Mouse (Mus musculus): ENCODE measurements at regions not wholly inside any gene's neighbourhood (a gene's known extent, or its start where the extent isn't known, plus 50 kb on each side); places are given as distances from the start of the nearest gene placed in this dataset.

- no peak for TF ChIP-seq CEBPB (IDR thresholded peaks at IDR 0.05; ENCODE audit: insufficient read depth, poor library complexity, severe bottlenecking)
- TF ChIP-seq POLR2A (IDR thresholded peaks at IDR 0.05; ENCODE audit: insufficient read length, low read depth) = no peak
- TF ChIP-seq MAX (IDR thresholded peaks at IDR 0.05; ENCODE audit: low read depth) = no peak
- no peak for TF ChIP-seq REST (IDR thresholded peaks at IDR 0.05; ENCODE audit: insufficient read depth, insufficient read length)
- no peak for TF ChIP-seq MYOG (IDR thresholded peaks at IDR 0.05; ENCODE audit: control insufficient read depth in 1 of 3, insufficient read depth in 1 of 3, insufficient read length in 2 of 3, low read depth in 2 of 3)
- TF ChIP-seq E2F4 (IDR thresholded peaks at IDR 0.05; ENCODE audit: insufficient read depth) = no peak
- TF ChIP-seq TCF12 (IDR thresholded peaks at IDR 0.05; ENCODE audit: insufficient read depth, poor library complexity, severe bottlenecking) = no peak
- TF ChIP-seq POLR2AphosphoS2 (IDR thresholded peaks at IDR 0.05; ENCODE audit: insufficient read length, low read depth) = no peak
- no peak for TF ChIP-seq MYOD1 (IDR thresholded peaks at IDR 0.05; ENCODE audit: control insufficient read depth in 1 of 3, insufficient read length in 2 of 3, low read depth in 2 of 3)
- TF ChIP-seq SRF (IDR thresholded peaks at IDR 0.05; ENCODE audit: control insufficient read depth, insufficient read length, low read depth) = no peak
- TF ChIP-seq USF1 (IDR thresholded peaks at IDR 0.05; ENCODE audit: low read depth) = no peak
Observed at GRCm38 (mm10) chr15:42280810-42281209, 2146.6 kb downstream of the 9330182O14Rik start.
